ENCODE assay signal across 8 mouse cellular contexts in the genomic region with DNA sequence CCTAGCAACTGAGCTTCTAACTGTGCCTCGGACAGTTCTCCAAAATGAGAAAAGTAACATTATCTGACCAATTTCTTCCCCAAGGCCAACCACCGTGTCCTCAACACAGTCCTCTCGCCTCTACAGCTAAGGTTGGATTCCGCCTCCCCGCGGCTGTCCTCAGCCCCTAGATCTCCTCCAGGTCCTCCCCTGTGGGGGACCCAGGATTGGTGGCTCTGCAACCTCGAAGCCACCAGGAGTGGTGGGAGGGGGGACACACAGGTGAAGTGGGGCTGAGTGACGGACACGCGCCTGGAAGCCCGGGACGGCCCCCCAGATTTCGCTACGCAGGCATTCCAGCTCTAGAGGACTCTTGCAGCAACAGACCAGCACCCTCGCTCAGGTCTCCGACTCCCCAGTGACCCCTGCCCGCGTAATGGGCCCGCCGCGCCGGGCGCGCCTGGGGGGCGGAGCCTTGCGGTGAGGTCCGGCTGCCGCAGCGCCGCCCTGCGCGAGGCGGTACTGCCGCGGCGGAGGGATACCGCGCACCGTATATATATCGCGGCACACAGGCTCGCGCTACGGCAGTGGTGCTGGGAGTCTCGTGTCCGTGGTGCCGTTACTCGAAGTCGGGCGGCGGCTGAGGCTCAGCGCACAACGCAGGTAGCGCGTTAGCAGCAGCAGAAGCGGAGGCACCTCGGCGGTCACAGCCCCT. TPM values are rescaled to one million over a fixed set of nuclear protein-coding genes. Genes with fewer than 3 reads are reported as not detected.
A peak's percentile ranks its signal among the peaks of the same experiment; 100 is the strongest.
DNase-seq lines count a peak whose midpoint lies in the region; ATAC-seq lines count a peak whose summit lies in the region.

A gene (plus strand): TSS at position 469 of the 694 bp plus-strand sequence.

- intact Hi-C loops in left cerebral cortex, postnatal 4 days (cut with DNase I), result no loop called here

- peaks cover 4% of the 10 kb centered on the region; the same call in 1 of the 2 replicates for H3K4me1 ChIP-seq in intestine, embryonic 15.5 days (replicated peaks)
- peaks cover 10% of the 10 kb centered on the region for H3K4me1 ChIP-seq in midbrain, embryonic 11.5 days (ENCODE audit: control insufficient read depth, insufficient read depth, low read length)

- peak within 1 kb of the TSS; percentile 98 for H3K4me3 ChIP-seq in intestine, embryonic 15.5 days (replicated peaks)
- peak within 1 kb of the TSS; percentile 99 for H3K4me3 ChIP-seq in midbrain, embryonic 11.5 days (ENCODE audit: low read depth, low read length)

- peak within 1 kb of the TSS; percentile 93 for H3K9ac ChIP-seq in intestine, embryonic 15.5 days
- peak within 1 kb of the TSS; percentile 95 for H3K9ac ChIP-seq in midbrain, embryonic 11.5 days (ENCODE audit: low read length)

- no peaks in the 10 kb centered on the region for H3K27me3 ChIP-seq in intestine, embryonic 15.5 days (replicated peaks)
- no peaks in the 10 kb centered on the region for H3K27me3 ChIP-seq in midbrain, embryonic 11.5 days (ENCODE audit: control insufficient read depth, insufficient read depth, low read length)

- H3K36me3 ChIP-seq in intestine, embryonic 15.5 days, result peaks cover 9% of the 10 kb centered on the region; the same call in 1 of the 2 replicates
- H3K36me3 ChIP-seq in midbrain, embryonic 11.5 days (ENCODE audit: control insufficient read depth, insufficient read depth, low read length), result peaks cover 10% of the 10 kb centered on the region; the same call in 1 of the 2 replicates

- H3K27ac ChIP-seq in intestine, embryonic 15.5 days, result peak within 1 kb of the TSS; percentile 90
- H3K27ac ChIP-seq in midbrain, embryonic 11.5 days (ENCODE audit: low read depth, low read length), result peak within 1 kb of the TSS; percentile 52

- H3K4me2 ChIP-seq in intestine, embryonic 15.5 days (replicated peaks), result peak within 1 kb of the TSS; percentile 83
- peak within 1 kb of the TSS; percentile 93 for H3K4me2 ChIP-seq in midbrain, embryonic 11.5 days

- no peaks in the 10 kb centered on the region for H3K9me3 ChIP-seq in intestine, embryonic 15.5 days
- no peaks in the 10 kb centered on the region for H3K9me3 ChIP-seq in midbrain, embryonic 11.5 days (ENCODE audit: control insufficient read depth, low read length)

- peak; percentile 98 for DNase-seq in adrenal gland, postnatal 10 days
- DNase-seq in embryo, embryonic 9.5 days (ENCODE audit: extremely low spot score), result peak; percentile 96
- DNase-seq in gastrocnemius, postnatal 4 days (ENCODE audit: low spot score in 2 of 2), result peak; percentile 91 to 95
- peak; percentile 94 for DNase-seq in left cerebral cortex, postnatal 4 days
- peak; percentile 100 for DNase-seq in midbrain, embryonic 11.5 days (ENCODE audit: low spot score, missing footprints)
- DNase-seq in right cerebral cortex, postnatal 4 days, result peak; percentile 95
- peak; percentile 92 for DNase-seq in yolk sac, embryonic 10.5 days (ENCODE audit: low spot score)

- peak; percentile 88 for ATAC-seq in intestine, embryonic 15.5 days
- peak; percentile 88 for ATAC-seq in midbrain, embryonic 11.5 days (ENCODE audit: low FRiP score)

- WGBS in intestine, embryonic 15.5 days, result under 1% methylated on average over 58 of the region's 58 CpGs
- WGBS in midbrain, embryonic 11.5 days, result under 1% methylated on average over 58 of the region's 58 CpGs

RNA-seq across cellular contexts. Expression of the gene that starts here (rescaled TPM):
- 100 to 1,000 TPM; 355 to 389 TPM for total RNA-seq in adrenal gland, postnatal 10 days (2021)
- total RNA-seq in gastrocnemius, postnatal 4 days (2021), result 100 to 1,000 TPM; 311 to 332 TPM
- polyA plus RNA-seq in intestine, embryonic 15.5 days (2015; fragmentation: Nextera tagmentation; extraction: Ambion mirVana), result 2,249 and 2,526 TPM in 2 replicates
- 1,000 to 10,000 TPM; 1,473 to 1,476 TPM for total RNA-seq in left cerebral cortex, postnatal 4 days (2021)
- polyA plus RNA-seq in midbrain, embryonic 11.5 days (2014; fragmentation: Nextera tagmentation; extraction: Ambion mirVana), result 1,565 and 1,591 TPM in 2 replicates

Comparison
In these comparisons a context has a peak if more than half of its experiments do, and no peak if none do; other contexts are left out.
1. Peak in every context shown above with its lines: DNase-seq, ATAC-seq, H3K4me3 ChIP-seq and H3K27ac ChIP-seq.